Mouse (Mus musculus) cerebellum, postnatal 25 days (tissue): ENCODE data around the gene Pde1b.

ENCODE experiments used
- DNase-seq, 2 experiments: peaks; one replicate each; pipeline ENCODE4 v3.0.0; 2021; ENCODE audit warnings: mixed read lengths in 2 of 2

The Pde1b gene

GRCm38 (mm10) chr15:103502435-103503250 lies at the start of gene Pde1b:
Gene Pde1b, plus strand, starts transcription at chr15:103503034.
- DNase-seq: peak; percentile 72 to 84

DNA sequence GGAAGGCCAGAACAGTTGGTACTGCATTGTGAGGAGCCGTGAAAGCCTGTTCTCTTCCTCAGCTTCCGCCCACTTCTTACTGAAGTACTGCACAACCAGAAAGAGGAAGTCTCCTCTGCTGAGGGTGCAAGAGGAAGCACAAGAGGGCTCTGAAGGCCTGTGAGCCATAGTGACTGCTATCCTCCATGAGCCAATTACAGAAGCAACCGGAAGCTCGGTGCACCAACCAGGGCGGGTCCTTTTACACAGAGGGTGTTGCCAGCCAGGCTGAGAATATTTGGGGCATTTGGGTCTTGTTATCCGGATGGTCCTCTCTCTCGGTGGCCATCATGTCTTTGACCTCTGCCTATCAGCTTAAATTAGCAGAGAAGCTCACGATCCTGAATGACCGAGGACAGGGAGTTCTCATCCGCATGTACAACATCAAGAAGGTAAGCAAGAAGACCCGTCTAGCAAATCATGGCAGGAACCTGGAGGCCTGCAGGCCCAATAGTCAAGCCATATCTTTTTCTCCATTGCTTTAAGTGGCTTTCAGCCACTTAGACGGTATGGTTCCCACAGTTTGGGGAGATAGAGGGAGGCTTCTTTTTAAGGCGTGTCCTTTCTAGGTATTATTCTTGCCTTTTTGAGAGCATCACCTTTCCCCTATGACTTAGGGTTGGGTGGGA lies 49.1 kb upstream of the Pde1b start, which contains the start of gene Nckap1l:
Gene Nckap1l (plus strand): TSS at position 244 of the 668 bp plus-strand sequence.
- DNase-seq: no peak

- no peak for DNase-seq
Observed at GRCm38 (mm10) chr15:103454449-103454848, 48.4 kb upstream of the Pde1b start.

DNA sequence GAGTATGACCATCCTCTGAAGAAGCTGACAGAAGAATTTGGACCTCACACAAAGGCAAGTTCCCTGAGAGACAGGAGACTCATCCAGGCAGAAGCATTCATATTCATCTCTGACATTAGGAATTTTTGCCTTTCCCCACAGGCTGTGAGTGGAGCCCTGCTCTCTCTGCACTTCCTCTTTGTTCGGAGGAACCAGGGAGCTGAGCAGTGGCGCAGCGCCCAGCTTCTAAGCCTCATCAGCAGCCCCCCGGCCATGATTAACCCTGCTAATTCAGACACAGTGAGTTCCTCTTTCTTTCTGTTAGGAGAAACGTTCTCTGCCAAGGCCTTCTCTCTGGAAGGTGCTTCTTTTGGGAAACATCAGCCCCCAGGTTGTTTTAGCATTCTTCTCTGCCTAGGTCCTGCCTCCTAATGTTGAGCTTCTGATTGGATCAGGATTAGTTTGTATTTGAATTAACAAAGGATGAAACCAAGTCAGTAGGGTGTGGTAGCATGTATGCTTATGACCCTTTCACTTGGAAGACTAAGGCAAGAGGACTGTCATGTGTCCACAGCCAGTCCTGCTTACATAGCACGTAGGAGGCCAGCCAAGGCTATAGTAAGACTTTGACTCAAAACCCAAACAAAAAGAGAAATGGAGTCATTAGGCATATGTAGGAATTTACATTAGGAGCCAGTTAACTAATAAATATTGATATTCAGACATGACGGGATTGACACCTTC lies 40.1 kb upstream of the Pde1b start:
- peak in 1 of 2 experiments; percentile 11 for DNase-seq

- DNase-seq: no peak
Observed at GRCm38 (mm10) chr15:103471488-103472194, 31.2 kb upstream of the Pde1b start.

DNA sequence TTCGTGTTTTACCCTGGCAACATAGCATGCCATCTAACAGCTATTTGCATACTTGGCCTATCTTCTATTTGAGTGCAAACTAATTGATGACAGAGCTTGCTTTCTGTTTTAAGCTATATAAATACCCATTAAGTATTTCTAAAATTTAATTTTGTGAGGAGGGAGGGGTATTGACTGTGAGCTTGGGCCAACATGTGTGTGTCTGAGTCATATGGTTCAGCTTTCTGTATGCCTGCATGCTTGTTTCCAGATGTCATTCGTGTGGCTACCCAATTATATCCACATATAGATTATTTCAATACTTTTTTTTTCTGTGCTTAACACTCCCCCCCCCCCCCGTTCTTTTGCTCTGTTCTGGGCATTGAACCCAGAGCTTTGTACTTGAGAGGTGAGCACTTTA lies 30.6 kb upstream of the Pde1b start:
- DNase-seq: no peak

GRCm38 (mm10) chr15:103473182-103473581 lies 29.7 kb upstream of the Pde1b start:
- DNase-seq: peak in 1 of 2 experiments; percentile 11

DNA sequence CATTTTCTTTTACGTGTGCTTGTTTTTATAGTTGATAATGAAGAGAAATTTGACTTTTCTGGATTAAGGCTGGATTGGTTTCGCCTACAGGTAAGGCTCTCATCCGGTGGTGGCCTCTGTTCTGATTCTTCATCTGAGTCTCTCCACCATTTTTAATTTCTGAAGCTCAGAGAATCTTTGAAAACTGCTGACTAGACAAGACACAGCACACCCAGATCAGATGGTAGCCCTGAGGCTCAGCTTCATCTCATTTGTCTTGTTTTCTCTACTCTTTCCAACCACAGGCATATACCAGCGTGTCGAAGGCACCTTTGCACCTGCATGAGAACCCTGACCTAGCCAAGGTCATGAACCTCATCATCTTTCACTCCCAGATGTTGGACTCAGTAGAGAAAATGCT lies 29.1 kb upstream of the Pde1b start:
- no peak for DNase-seq

DNA sequence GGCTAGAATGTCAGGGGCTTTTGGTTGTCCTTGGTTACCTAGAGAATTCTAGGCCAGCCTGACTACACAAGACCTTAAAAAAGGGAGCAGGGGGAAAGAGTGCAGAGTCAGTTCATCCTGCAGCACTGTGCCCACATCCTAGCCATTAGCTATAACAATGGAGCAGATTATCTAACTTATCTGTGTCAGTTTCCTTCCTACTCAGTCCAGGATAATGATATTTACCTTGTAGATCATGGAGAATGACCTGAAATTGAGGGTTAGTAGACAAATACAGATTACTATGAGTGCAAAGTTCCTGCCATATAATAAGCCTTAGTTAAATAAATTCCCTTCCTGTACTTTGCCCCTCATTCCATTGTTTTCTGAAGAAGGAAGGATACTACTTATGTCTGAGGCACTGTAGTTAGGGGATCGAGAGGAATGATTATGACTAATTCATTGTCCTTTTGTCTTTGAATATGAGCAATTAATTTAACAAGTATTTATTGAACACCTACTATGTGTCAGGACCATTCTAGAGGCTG lies 23.7 kb upstream of the Pde1b start:
- no peak for DNase-seq

- no peak for DNase-seq
Observed at GRCm38 (mm10) chr15:103480129-103480528, 22.7 kb upstream of the Pde1b start.

- DNase-seq: peak in 1 of 2 experiments; percentile 50
Observed at GRCm38 (mm10) chr15:103482488-103482887, 20.3 kb upstream of the Pde1b start.

DNA sequence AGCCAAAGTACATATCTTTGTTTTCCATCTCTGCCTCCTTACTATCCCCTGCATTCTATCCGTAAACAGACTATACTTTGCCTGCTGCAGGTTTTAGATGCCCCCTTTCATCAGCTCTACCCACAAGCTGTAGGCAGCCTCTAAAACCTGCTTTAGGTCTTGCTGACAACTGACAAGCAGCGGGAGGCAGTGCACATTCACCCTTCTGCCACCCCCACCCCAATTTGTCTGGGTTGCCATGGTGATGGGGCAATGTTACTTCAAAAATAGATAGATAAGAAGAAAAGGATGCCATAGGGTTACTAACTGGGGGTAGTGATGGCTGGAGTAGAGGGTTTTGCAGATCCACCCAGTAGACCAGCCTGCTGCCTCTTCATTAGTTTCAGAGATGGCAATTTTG lies 18.3 kb upstream of the Pde1b start:
- DNase-seq: no peak

GRCm38 (mm10) chr15:103485106-103485505 lies 17.7 kb upstream of the Pde1b start:
- no peak for DNase-seq

GRCm38 (mm10) chr15:103486658-103487057 lies 16.2 kb upstream of the Pde1b start:
- no peak for DNase-seq

- no peak for DNase-seq
Observed at GRCm38 (mm10) chr15:103488336-103488735, 14.5 kb upstream of the Pde1b start.

DNA sequence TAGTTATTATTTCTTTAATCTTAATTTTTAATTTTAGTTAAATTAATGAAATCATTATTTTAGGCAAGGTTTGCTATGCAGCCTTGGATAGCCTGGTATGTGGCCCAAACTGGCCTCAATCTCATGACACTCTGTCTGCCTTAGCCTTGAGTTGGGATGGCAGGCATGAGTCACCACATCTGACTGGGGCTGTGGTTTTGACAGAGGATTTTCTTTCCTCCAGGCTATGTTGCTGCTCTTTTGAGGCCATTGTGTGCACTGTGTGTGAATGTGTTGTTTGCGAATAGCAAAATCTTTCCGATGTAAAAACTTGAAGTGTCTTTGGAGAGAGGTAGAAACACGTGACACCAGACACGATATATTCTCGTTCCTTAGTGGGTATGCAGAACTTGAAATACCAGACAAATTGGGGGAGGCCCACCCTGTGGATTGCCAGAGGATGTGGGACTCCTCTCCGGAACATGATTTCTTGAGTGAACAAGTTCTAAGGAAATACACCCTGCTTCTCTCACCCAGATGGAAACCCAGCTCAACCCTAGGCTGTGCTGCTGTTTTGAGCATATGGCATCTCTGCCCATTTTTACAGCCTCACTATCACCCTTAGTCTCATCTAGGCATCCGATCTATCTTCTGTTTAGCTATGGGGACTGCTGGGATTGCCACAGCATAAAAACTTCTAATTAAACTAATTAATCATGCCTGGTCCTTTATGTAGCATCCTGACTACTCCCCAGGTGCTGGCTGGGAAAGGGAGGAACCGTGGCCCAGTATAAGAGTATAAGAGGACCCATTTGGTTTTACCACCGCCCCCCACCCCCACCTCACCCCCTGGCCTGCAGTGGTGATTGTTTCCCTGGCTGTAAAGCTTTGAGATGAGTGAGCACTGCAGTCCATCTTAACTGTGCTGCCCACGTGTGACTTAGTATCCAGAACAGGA lies 6.4 kb upstream of the Pde1b start:
- no peak for DNase-seq

- no peak for DNase-seq
Observed at GRCm38 (mm10) chr15:103498157-103498556, 4.7 kb upstream of the Pde1b start.

DNA sequence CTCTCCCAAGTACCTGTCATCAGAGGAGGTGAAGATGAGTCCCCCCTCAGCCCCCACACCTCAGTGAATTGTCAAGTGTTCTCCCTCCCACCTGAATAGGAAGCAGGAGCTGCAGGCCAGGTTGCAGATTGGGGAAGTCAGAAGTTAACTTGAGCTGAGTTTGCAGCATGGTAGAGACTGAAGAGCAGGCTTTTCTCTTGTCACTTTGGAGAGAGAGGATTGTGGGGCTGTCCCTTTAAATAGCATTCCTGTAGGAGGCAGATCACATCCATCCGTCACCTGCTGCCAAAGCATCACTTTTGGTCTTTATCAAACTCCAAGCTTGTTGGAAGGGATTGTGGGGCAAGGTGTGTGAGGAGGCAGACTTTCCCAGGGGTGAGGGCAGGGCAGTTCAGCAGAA lies 2.1 kb upstream of the Pde1b start:
- no peak for DNase-seq

DNA sequence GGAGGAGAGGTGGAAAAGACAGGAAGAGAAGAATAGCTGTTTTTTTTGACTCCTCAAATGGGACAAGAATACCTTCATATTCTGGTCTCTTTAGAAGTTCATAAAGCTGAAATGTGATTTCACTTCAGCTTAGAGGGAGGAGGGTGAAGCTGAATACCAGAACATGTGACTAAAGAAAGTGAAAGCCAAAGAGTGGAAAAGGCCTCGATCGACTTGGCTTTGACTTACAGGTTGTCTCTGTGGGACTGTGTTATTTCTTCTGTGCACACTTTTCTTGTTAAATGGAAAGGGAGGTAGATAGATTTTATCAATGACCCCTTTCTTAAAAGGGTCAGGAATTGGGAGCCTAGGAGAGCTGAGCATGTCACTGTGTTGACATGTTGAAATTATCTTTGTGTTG lies 1.6 kb upstream of the Pde1b start:
- DNase-seq: no peak

DNA sequence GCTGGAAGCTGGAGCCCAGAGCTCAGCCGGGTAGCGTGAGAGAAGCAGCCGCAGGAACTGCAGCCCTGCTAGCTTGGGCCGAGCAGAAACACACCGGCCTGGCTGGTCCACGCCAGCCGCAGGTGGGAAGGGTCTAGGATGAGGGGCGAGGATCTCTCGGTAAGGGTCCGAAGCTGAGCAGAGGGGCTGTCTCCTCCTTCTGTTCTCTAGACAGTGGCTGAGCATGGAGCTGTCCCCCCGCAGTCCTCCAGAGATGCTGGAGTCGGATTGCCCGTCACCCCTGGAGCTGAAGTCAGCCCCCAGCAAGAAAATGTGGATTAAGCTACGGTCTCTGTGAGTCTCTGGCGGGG lies 392 bp downstream of the Pde1b start:
- no peak for DNase-seq

- peak; percentile 45 to 48 for DNase-seq
Observed at GRCm38 (mm10) chr15:103503660-103504059, 826 bp downstream of the Pde1b start.

GRCm38 (mm10) chr15:103509317-103509716 lies 6.5 kb downstream of the Pde1b start:
- no peak for DNase-seq
